Mouse (Mus musculus): ENCODE measurements around the gene Alkbh1. TPM values are rescaled to one million over a fixed set of nuclear protein-coding genes. Genes with fewer than 3 reads are reported as not detected.
"Not testable (repeated sequence)": the region's sequence is repeated elsewhere in the genome, so short reads cannot be mapped to it uniquely, and the experiment has no call there.

Gene Alkbh1
- 3.9 and 4.8 TPM in 2 replicates for polyA plus RNA-seq (2012)

- no peak for TF ChIP-seq GATA1 (IDR thresholded peaks at IDR 0.05; ENCODE audit: low read length)
- no peak for TF ChIP-seq TAL1 (IDR thresholded peaks at IDR 0.05; ENCODE audit: low read length)
- Histone ChIP-seq H3K4me1 (ENCODE audit: control insufficient read depth) (peaks cover 30% of the 10 kb centered on the region), H3K36me3 (ENCODE audit: control insufficient read depth) (peaks cover 59% of the 10 kb centered on the region), H3K4me3 (replicated peaks) (peak within 1 kb of the TSS; percentile 78), H3K9me3 (ENCODE audit: control insufficient read depth, low read length) (no peaks in the 10 kb centered on the region), H3K27me3 (ENCODE audit: control insufficient read depth) (no peaks in the 10 kb centered on the region)
Measured at GRCm38 (mm10) chr12:87443700-87444122, at the start of gene Alkbh1, which contains the start of gene Slirp. Gene Alkbh1, minus strand, starts transcription at chr12:87444017. Gene Slirp, plus strand, starts transcription at chr12:87443896.

GRCm38 (mm10) chr12:87488683-87489082 is 44.9 kb upstream of the Alkbh1 start:
- not testable (repeated sequence) for H3K9me3 ChIP-seq (ENCODE audit: control insufficient read depth, low read length); H3K4me3 ChIP-seq (replicated peaks); H3K36me3 ChIP-seq (ENCODE audit: control insufficient read depth); H3K27me3 ChIP-seq (ENCODE audit: control insufficient read depth); H3K4me1 ChIP-seq (ENCODE audit: control insufficient read depth)

GRCm38 (mm10) chr12:87482482-87482881 is 38.7 kb upstream of the Alkbh1 start:
- not testable (repeated sequence) for H3K9me3 ChIP-seq (ENCODE audit: control insufficient read depth, low read length); H3K4me1 ChIP-seq (ENCODE audit: control insufficient read depth); H3K4me3 ChIP-seq (replicated peaks); H3K36me3 ChIP-seq (ENCODE audit: control insufficient read depth); H3K27me3 ChIP-seq (ENCODE audit: control insufficient read depth)

GRCm38 (mm10) chr12:87474756-87475155 is 30.9 kb upstream of the Alkbh1 start:
- Histone ChIP-seq H3K36me3 (ENCODE audit: control insufficient read depth) (peaks cover 10% of the 10 kb centered on the region), H3K4me1 (ENCODE audit: control insufficient read depth) (peaks cover 22% of the 10 kb centered on the region), H3K27me3 (ENCODE audit: control insufficient read depth) (peaks cover 6% of the 10 kb centered on the region), H3K4me3 (replicated peaks) (no peak overlapping the region), H3K9me3 (ENCODE audit: control insufficient read depth, low read length) (no peaks in the 10 kb centered on the region)
- TF ChIP-seq TAL1 (IDR thresholded peaks at IDR 0.05; ENCODE audit: low read length): no peak

- H3K9me3 ChIP-seq (ENCODE audit: control insufficient read depth, low read length): no peaks in the 10 kb centered on the region
- peak within 1 kb of the TSS; percentile 98 for H3K4me3 ChIP-seq (replicated peaks)
- TF ChIP-seq GATA1 (IDR thresholded peaks at IDR 0.05; ENCODE audit: low read length): no peak
- no peak for TF ChIP-seq TAL1 (IDR thresholded peaks at IDR 0.05; ENCODE audit: low read length)
- H3K36me3 ChIP-seq (ENCODE audit: control insufficient read depth): peaks cover 31% of the 10 kb centered on the region
- H3K4me1 ChIP-seq (ENCODE audit: control insufficient read depth): peaks cover 25% of the 10 kb centered on the region
- H3K27me3 ChIP-seq (ENCODE audit: control insufficient read depth): peaks cover 6% of the 10 kb centered on the region
Measured at GRCm38 (mm10) chr12:87471964-87472786, 28.4 kb upstream of the Alkbh1 start, which contains the start of gene Snw1. Gene Snw1, minus strand, starts transcription at chr12:87472274.

- H3K36me3 ChIP-seq (ENCODE audit: control insufficient read depth): peaks cover 38% of the 10 kb centered on the region
- peaks cover 6% of the 10 kb centered on the region for H3K27me3 ChIP-seq (ENCODE audit: control insufficient read depth)
- H3K4me1 ChIP-seq (ENCODE audit: control insufficient read depth): peaks cover 28% of the 10 kb centered on the region
- no peaks in the 10 kb centered on the region for H3K9me3 ChIP-seq (ENCODE audit: control insufficient read depth, low read length)
- no peak for TF ChIP-seq GATA1 (IDR thresholded peaks at IDR 0.05; ENCODE audit: low read length)
- H3K4me3 ChIP-seq (replicated peaks): peak overlapping the region; percentile 98
Measured at GRCm38 (mm10) chr12:87471421-87471963, 27.7 kb upstream of the Alkbh1 start.

GRCm38 (mm10) chr12:87470263-87471136 is 26.7 kb upstream of the Alkbh1 start:
- Histone ChIP-seq H3K36me3 (ENCODE audit: control insufficient read depth) (peaks cover 45% of the 10 kb centered on the region), H3K27me3 (ENCODE audit: control insufficient read depth) (peaks cover 6% of the 10 kb centered on the region), H3K4me1 (ENCODE audit: control insufficient read depth) (peaks cover 28% of the 10 kb centered on the region), H3K4me3 (replicated peaks) (peak overlapping the region; percentile 98), H3K9me3 (ENCODE audit: control insufficient read depth, low read length) (no peaks in the 10 kb centered on the region)
- TF ChIP-seq GATA1 (IDR thresholded peaks at IDR 0.05; ENCODE audit: low read length) (peak; percentile 52; the same call in 1 of the 2 replicates), TAL1 (IDR thresholded peaks at IDR 0.05; ENCODE audit: low read length) (no peak)

GRCm38 (mm10) chr12:87464678-87465297 is 21.0 kb upstream of the Alkbh1 start:
- H3K36me3 ChIP-seq (ENCODE audit: control insufficient read depth): peaks cover 88% of the 10 kb centered on the region
- no peaks in the 10 kb centered on the region for H3K27me3 ChIP-seq (ENCODE audit: control insufficient read depth)
- no peaks in the 10 kb centered on the region for H3K9me3 ChIP-seq (ENCODE audit: control insufficient read depth, low read length)
- H3K4me1 ChIP-seq (ENCODE audit: control insufficient read depth): peaks cover 17% of the 10 kb centered on the region
- TF ChIP-seq GATA1 (IDR thresholded peaks at IDR 0.05; ENCODE audit: low read length) (no peak), TAL1 (IDR thresholded peaks at IDR 0.05; ENCODE audit: low read length) (no peak)
- H3K4me3 ChIP-seq (replicated peaks): no peak overlapping the region

GRCm38 (mm10) chr12:87449456-87449855 is 5.6 kb upstream of the Alkbh1 start:
- Histone ChIP-seq H3K9me3 (ENCODE audit: control insufficient read depth, low read length) (no peaks in the 10 kb centered on the region), H3K4me1 (ENCODE audit: control insufficient read depth) (peaks cover 9% of the 10 kb centered on the region), H3K4me3 (replicated peaks) (no peak overlapping the region), H3K36me3 (ENCODE audit: control insufficient read depth) (peaks cover 86% of the 10 kb centered on the region), H3K27me3 (ENCODE audit: control insufficient read depth) (no peaks in the 10 kb centered on the region)
- TF ChIP-seq GATA1 (IDR thresholded peaks at IDR 0.05; ENCODE audit: low read length): peak; percentile 55
- no peak for TF ChIP-seq TAL1 (IDR thresholded peaks at IDR 0.05; ENCODE audit: low read length)
